Mouse (Mus musculus) heart, postnatal 0 days (tissue): ENCODE measurements around the gene Rdh16.

Source experiments
- CTCF ChIP-seq: IDR thresholded peaks from 2 replicates; pipeline ENCODE4 v1.5.1; 2016; ENCODE audit warnings: antibody characterized with exemption, control low read depth, low read depth
- EP300 ChIP-seq: IDR thresholded peaks from 2 replicates; pipeline ENCODE4 v1.6.1; 2016; ENCODE audit warnings: antibody characterized with exemption, low read depth

DNA sequence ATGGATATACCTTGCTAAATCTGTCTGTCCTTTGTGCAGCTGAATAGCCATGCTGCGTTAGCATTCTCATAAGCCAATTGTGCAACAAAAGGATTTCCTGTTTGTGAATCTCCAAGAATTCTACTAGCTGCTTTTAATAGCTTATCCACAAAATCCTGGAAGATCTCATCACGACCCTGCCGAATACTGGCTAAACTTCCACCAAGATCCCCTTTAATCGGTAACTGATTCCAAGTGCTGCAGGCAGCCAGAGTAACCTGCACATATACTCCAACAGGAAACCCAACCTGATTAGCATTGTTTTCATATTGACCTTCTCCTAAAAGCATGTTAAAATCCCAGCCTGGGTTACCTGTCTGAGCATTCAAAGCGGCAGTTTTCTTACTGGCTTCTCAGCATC, 34.3 kb downstream of the Rdh16 start:
- no peak for TF ChIP-seq CTCF
- TF ChIP-seq EP300, result no peak
